Mouse (Mus musculus) cerebellum, adult 2 months (tissue): ENCODE data around the gene Hmox2.

Source experiments
- CTCF ChIP-seq: fragments of 200-500 bp; IDR thresholded peaks from 2 replicates; pipeline ENCODE4 v1.5.1; 2011; ENCODE audit warnings: low read depth, mild to moderate bottlenecking, control low read depth, low read length, moderate library complexity, borderline replicate concordance; ENCODE audit not compliant: insufficient read depth
- POLR2A ChIP-seq: fragments of 200-500 bp; IDR thresholded peaks from 2 replicates; pipeline ENCODE4 v1.6.1; 2011; ENCODE audit warnings: low read length, control low read depth, borderline replicate concordance; ENCODE audit not compliant: insufficient read depth

- TF ChIP-seq POLR2A, result no peak
- no peak for TF ChIP-seq CTCF
These were observed 70.5 kb downstream of the Hmox2 start for GRCm38 (mm10) chr16:4796631-4797030.
